Mouse (Mus musculus) ES-E14 (cell line): ENCODE measurements around the gene Smarca2.

Experiments used
- CHD2 ChIP-seq: IDR thresholded peaks from 2 replicates; pipeline ENCODE4 v1.6.1; 2014; ENCODE audit warnings: mild to moderate bottlenecking, low read depth, low read length, inconsistent platforms
- ZC3H11A ChIP-seq: IDR thresholded peaks from 2 replicates; pipeline ENCODE4 v1.6.1; 2012; ENCODE audit warnings: low read depth, mild to moderate bottlenecking, inconsistent platforms, low read length, borderline replicate concordance

DNA sequence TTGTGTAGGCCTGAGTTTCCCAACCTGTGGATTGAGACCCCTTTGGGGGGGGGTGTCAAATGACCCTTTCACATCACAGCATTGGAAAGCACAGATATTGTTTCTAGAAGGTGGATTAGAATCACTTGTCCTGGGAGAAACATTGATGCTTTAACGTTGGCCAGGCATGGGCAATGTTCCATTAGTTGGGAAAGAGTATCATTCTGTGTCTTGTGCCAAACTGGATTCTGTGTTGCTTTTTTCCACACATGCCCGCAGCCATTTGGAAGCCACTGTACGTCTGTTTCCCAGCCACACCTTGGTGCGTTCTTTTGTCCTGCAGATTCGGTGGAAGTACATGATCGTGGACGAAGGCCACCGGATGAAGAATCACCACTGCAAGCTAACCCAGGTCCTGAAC, 76.7 kb downstream of the Smarca2 start:
- TF ChIP-seq CHD2 (no peak), ZC3H11A (no peak)
